Mouse (Mus musculus): ENCODE results near the gene AI467606.

DNA sequence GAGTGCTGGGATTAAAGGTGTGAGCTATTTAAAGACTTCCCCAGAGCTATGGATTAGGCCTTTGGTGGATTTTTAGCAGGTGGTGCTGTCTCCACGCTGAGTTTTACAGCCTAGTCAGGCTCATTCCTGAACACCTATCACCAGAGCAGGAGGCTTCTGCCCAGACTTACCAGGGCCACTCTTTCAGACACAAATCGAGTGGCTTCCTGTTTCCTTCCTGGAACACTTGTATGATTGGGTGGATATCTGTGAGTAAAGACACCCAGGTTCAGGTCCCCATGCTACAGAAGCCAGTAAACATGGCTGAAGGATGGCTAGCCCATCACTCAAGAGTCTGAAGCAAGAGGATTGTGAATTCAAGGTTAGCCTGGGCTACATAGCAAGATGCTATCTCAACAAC, 8.2 kb upstream of the AI467606 start:
- TF ChIP-seq POLR2A (IDR thresholded peaks at IDR 0.05; ENCODE audit: control insufficient read depth, low read depth, low read length) (no peak), CTCF (IDR thresholded peaks at IDR 0.05; ENCODE audit: control insufficient read depth, insufficient read depth, insufficient replicate concordance, low read depth, low read length) (no peak)
